Mouse (Mus musculus) adrenal gland, adult 2 months (tissue): ENCODE measurements at regions not wholly inside any gene's neighbourhood (a gene's known extent, or its start where the extent isn't known, plus 50 kb on each side); places are given as distances from the start of the nearest gene placed in this dataset.

Experiments used
- DNase-seq: peaks from one replicate; pipeline ENCODE4 v3.0.0; 2021

- no peak for DNase-seq
Measured at GRCm38 (mm10) chr15:65646470-65646869, 631.8 kb upstream of the Gm21961 start.

DNA sequence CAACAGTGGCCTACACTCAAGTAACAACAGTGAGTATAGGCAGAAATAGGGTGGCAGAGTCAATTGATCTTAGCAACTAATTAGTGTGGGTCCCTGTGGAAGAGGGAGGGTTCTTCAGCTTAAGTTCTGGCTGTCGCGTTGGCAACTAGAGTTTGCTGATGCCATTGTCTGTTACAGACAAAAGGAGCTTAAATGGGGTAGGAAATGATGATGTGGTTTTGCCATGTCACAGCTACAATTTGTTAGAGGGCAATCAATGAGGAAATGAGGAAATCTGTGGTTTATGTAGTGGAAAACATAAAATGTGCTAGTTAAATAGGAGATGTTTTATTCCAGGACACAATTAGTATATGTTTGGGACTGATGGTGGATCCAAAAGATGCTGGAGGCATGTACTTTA, 624.8 kb upstream of the Gm21961 start:
- DNase-seq: no peak

GRCm38 (mm10) chr15:65637520-65638184, 622.9 kb upstream of the Gm21961 start:
- peak; percentile 11 for DNase-seq

- no peak for DNase-seq
Measured at GRCm38 (mm10) chr15:65632440-65632839, 617.7 kb upstream of the Gm21961 start.

GRCm38 (mm10) chr15:65630476-65630875, 615.8 kb upstream of the Gm21961 start:
- DNase-seq: no peak

DNA sequence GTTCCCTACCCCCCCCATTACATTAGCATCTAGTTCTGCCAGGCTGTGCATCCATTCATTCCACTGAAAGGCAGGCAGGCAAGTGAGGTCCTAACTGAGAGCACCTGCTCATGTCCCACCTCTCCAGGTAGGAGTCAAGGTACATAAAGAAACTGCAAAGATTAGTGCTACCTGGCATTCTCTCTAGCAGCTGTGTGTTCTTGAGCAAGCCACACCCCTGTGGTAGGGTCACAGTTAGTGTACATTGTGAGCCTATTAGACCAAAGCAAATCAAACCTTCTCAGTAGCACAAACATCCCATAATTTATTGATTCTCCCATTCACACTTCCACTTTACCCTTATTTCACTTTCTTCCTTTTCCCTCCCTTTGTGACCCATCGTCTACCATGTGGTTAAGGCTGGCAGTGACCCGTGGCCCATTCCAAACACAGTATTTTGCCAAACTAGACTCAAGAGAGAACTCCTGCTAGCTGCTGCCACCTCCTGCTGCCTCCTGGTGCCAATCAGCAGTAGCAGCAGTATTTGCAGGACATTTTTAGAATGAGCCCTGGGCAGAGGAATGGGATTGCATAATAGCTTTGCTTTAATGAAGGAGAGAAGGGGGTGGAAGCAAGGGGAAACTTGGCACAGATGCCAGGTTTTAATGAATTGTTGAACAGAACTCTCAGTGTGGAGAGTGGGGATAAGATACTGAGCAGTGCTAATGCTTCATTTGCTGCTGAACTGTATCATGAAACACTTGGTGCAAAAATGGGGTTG, 578.2 kb upstream of the Gm21961 start:
- DNase-seq: peak; percentile 1

DNA sequence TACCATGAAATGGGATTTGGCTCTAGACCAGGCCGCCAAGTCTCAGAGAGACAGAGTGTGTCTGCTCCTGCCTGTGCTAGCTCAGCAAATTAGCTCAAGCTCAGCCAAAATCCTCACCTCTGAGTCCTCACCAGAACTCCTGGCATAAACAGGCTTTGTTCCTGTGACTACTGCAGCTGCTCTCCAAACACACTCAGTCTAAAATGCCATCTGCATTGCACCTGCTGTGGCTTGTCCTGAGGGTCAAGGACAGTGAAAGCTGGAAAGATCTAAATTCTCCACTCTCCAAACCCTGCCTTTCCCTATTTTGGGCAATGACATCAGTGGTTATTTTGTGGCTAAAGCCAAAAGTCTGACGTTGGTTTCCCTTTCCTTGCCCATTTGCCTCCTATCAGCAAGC, 570.9 kb upstream of the Gm21961 start:
- DNase-seq: no peak

GRCm38 (mm10) chr15:65579353-65579752, 564.6 kb upstream of the Gm21961 start:
- no peak for DNase-seq

DNA sequence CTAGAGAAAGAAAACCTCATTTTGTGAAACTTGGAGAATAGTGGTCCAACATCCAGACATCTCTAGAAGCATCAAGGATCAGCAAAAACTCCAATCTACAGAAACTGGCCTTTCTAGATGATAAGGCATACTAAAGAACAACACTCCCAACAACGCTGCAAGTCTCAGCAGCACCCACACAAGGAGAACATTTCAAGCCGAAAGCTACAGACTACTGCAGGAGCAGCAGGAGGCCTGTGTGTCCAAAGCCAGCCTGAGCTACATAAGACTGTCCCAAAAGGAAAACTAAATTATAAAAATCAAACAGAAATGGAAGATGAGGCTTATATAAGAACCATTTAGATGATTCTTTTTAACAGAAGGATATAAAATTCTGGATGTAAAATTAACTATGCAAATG, 553.2 kb upstream of the Gm21961 start:
- DNase-seq: no peak

DNA sequence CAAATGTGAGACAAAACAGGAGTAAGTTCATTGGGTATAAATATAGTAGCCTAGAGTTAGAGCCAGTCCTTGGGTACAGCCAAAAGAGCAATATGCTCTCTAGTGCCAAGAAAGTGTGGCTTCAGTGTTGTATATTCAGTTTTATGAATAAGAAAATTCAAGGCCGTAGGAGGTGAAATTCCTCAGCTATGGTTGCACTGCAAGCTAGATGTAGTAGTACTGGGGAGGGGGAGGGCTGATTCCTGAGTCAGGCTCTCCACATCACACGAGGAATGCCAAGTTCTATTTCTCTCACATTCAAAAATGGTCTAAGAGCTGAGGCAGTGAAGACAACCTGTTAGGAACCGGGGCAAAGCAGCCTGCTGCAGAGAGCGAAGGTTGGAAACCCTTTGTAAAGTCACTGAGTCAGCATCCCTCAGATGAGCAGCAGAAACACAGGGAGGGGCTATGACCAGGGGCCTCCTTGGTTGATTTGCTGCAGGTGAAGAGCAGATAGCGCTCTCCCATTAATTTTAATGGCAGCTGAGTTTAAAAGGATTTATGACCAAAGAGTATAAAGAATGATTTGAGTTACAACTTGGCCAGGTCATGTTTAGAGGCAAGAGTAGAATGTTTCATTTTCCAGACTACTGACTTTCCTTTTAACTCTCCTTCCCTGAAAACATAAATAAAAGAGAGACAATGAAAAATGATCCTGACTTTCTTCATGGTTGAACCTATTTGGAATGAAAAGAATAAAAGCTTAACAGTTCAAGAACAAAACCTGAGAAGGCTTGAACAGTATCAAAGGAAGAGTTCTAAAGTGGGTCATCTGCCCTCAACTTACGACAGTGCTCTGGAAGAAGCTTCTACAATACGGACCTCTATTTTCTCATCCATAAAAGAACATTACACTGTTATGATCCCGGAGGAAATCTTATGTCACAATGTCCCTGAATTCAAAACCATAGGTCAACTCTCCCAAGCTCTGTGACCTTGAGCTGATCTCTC, 543.4 kb upstream of the Gm21961 start:
- no peak for DNase-seq

DNA sequence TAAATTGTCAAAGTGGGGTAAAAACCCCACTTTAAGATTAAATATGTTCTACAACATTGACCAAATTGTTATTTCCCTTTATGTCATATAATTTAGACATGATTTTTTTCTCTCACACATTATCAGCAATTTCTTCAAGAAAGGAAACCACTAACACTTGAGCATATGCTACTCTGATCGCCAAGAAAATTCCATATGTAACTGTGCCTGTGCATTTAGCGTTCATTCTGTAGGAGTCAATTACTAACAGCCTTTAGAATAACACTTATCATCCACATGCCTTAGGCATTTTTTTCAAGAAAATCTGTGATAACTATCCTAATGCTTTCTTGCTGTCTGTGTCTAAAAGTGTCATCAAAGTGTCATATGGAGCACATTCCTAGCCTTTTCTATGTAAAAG, 534.3 kb upstream of the Gm21961 start:
- DNase-seq: no peak

DNA sequence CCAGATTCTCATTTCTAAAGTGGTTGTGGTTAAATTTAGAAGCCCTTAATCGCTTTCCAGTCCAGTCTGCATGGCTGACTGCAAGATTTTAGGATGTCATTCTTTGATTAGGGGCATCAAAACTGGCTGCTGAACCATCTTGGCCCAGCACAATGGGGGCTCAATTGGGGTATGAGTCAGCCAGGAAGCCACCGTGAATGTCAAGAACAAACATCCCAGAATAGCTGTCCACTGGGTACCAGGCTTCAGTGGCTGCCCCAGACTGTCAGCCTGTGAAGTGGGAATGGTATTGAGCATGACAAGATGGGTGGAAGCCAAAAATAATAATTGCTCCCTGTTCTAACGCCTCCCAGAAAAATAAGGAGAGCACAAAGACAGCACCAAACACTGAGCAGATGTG, 520.9 kb upstream of the Gm21961 start:
- no peak for DNase-seq

- no peak for DNase-seq
Measured at GRCm38 (mm10) chr15:65532241-65532640, 517.5 kb upstream of the Gm21961 start.

DNA sequence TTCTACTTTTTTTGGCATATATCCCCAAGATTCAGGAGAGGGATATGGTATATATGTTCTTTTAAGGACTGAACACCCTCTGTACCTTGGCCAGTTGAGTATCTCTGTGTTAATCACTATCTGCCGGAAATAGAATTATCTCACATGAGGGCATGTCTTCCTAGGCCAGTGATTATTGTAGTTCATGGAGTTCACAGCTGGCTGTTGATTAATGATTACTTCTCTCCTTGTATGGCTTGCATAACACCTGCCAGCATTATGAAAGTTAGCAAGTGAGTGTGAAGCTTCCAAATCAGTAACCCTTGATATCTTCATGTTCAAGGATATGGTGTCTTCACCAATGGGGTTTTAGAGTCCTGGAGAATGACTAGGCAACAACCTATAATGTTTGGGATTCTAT, 488.0 kb upstream of the Gm21961 start:
- DNase-seq: no peak

DNA sequence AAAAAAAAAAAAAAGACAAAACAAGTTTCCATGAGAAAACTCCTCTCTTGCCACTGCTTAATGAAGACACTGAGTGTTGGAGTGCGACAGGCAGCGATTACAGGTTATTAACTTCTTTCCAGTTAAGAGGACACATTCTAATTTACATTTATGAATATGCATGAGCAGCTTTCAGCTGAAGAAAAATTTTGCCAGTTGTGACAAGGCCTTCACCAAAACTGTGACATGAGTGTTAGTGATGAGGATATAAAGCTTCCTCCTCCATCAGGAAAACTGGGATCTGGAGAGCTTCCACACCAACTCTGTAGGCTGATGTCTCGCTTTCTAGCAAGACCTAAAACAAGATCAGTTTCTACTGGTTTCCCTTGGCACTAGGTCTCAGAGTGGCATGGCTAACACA, 464.2 kb upstream of the Gm21961 start:
- DNase-seq: no peak

- DNase-seq: no peak
Measured at GRCm38 (mm10) chr15:65455203-65455816, 440.6 kb upstream of the Gm21961 start.

DNA sequence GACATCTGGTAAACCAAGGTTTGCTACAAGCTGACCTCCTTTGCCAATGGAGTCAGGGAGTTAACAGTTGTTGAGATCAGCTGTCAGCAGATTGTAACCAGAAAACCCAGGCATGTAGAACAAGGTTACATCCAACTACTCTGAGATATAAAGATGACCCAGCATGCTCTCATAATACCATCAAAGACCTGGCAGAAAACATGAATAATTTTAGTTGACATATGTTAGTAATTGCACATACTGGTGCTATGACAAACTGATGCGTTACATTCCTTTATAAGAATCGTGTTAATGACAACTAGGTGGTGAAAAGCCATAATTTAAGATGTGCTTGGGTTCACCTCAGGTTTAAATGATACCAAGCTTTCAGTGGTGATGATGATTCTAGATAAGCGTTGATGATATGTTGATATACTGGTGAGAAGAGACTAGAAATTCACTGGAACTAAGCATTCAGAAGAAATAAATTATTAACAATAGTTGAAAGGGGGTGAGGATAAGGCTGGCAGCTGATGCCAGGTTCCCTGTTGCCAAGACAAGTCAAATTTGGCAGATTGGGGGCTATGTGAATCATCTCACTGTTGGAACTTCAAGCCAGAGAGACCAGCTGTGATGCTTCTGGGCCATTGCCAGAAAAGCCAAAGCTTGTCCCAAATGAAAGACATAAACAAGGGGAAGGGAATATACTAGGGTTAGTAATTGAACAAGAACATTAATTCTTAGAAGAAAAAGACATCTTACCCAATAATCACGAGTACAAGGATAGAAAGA, 437.7 kb upstream of the Gm21961 start:
- DNase-seq: no peak

DNA sequence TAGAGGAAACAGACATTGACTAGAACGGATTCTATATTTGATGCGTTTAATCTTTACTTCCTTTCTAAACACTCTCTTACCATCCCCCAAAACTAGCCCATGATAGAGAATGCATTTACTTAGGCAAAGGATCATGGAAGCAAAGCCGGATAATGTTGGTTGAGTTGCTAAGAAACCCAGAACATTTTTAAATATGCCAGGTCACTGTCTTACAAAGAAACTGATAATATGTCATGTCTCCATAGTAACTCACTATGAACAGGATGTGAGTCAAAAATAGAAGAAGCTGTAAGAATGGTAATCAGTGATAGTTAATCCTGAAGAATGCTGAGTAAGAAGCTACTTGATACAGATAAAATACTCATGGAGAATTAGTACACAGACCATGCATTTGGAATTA, 405.0 kb upstream of the Gm21961 start:
- DNase-seq: no peak
